Mouse (Mus musculus) cortical plate, adult 2 months (tissue): ENCODE data around the gene Oas1c.

Experiments
- CTCF ChIP-seq: fragments of 200-500 bp; IDR thresholded peaks from 2 replicates; pipeline ENCODE4 v1.5.1; 2011; ENCODE audit warnings: mild to moderate bottlenecking, control low read depth, low read length; ENCODE audit not compliant: insufficient read depth; ENCODE audit errors: extremely low read depth
- POLR2A ChIP-seq: fragments of 200-500 bp; IDR thresholded peaks from 2 replicates; pipeline ENCODE4 v1.6.1; 2011; ENCODE audit warnings: mild to moderate bottlenecking, low read length, control low read depth; ENCODE audit not compliant: insufficient read depth; ENCODE audit errors: extremely low read depth

DNA sequence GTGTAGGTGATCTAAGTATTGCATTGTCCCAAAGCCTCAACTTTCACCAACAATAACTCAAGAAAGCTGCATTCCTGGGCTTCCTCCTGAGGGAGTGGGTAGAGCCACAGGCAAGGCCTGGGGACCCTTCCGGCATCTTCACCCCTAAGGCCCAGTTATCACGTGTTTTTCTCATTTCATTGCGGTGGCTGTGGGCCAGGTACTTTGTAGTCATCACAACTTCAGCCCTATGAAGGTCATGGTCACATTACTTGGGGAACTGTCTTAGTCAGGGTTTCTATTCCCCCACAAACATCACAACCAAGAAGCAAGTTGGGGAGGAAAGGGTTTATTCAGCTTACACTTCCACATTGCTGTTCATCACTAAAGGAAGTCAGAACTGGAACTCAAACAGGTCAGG is 59.5 kb downstream of the Oas1c start:
- TF ChIP-seq CTCF (no peak), POLR2A (no peak)
